Mouse (Mus musculus) heart, embryonic 13.5 days (tissue): ENCODE results near the gene Trpm8. TPM values are rescaled to one million over a fixed set of nuclear protein-coding genes. Genes with fewer than 3 reads are reported as not detected.

Experiments used
- ATAC-seq: fragments of 200-750 bp; cut with Nextera tagmentation; 2 replicates; pipeline ENCODE4 v1.8.0; 2017; ENCODE audit warnings: moderate TSS enrichment; ENCODE audit not compliant: insufficient number of reproducible peaks, low FRiP score, low TSS enrichment; ENCODE audit errors: extremely low read depth
- H3K27ac ChIP-seq: fragments of 300-500 bp; sonication (generic); replicated peaks from 2 replicates; pipeline ENCODE4 v1.5.1; 2015; ENCODE audit warnings: moderate library complexity, mild to moderate bottlenecking, inconsistent platforms
- H3K27me3 ChIP-seq: fragments of 300-500 bp; sonication (generic); replicated peaks from 2 replicates; pipeline ENCODE4 v1.6.1; 2015; ENCODE audit warnings: mild to moderate bottlenecking, inconsistent platforms
- H3K36me3 ChIP-seq: fragments of 300-500 bp; sonication (generic); 2 replicates; pipeline ENCODE4 v1.6.1; 2015; ENCODE audit warnings: mild to moderate bottlenecking, inconsistent platforms
- H3K4me1 ChIP-seq: fragments of 300-500 bp; sonication (generic); 2 replicates; pipeline ENCODE4 v1.6.1; 2015; ENCODE audit warnings: inconsistent platforms
- H3K4me2 ChIP-seq: fragments of 300-500 bp; sonication (generic); 2 replicates; pipeline ENCODE4 v1.6.1; 2015; ENCODE audit warnings: inconsistent platforms, mild to moderate bottlenecking, moderate library complexity
- H3K4me3 ChIP-seq: fragments of 300-500 bp; sonication (generic); 2 replicates; pipeline ENCODE4 v1.5.1; 2015; ENCODE audit warnings: moderate library complexity, mild to moderate bottlenecking, inconsistent platforms
- H3K9ac ChIP-seq: fragments of 300-500 bp; sonication (generic); 2 replicates; pipeline ENCODE4 v1.6.1; 2015; ENCODE audit warnings: inconsistent platforms, mild to moderate bottlenecking, moderate library complexity
- H3K9me3 ChIP-seq: fragments of 300-500 bp; sonication (generic); 2 replicates; pipeline ENCODE4 v1.6.1; 2016; ENCODE audit warnings: inconsistent platforms
- WGBS: fragments of 180-500 bp; shearing (Covaris S2); methylation state at CpG from one replicate; pipeline ENCODE4 v1.1.7; 2015; ENCODE audit warnings: mixed read lengths; 5-methylcytosine and 5-hydroxymethylcytosine counted together
- polyA plus RNA-seq: library from polyadenylated mRNA; unstranded; fragments of >200 nt; fragmentation: Nextera tagmentation; extraction: Ambion mirVana; gene quantifications from 2 replicates; pipeline ENCODE4 v1.2.1, GENCODE M21; 2015

Trpm8 gene
- 0.03 and 0.04 TPM in 2 replicates for polyA plus RNA-seq

DNA sequence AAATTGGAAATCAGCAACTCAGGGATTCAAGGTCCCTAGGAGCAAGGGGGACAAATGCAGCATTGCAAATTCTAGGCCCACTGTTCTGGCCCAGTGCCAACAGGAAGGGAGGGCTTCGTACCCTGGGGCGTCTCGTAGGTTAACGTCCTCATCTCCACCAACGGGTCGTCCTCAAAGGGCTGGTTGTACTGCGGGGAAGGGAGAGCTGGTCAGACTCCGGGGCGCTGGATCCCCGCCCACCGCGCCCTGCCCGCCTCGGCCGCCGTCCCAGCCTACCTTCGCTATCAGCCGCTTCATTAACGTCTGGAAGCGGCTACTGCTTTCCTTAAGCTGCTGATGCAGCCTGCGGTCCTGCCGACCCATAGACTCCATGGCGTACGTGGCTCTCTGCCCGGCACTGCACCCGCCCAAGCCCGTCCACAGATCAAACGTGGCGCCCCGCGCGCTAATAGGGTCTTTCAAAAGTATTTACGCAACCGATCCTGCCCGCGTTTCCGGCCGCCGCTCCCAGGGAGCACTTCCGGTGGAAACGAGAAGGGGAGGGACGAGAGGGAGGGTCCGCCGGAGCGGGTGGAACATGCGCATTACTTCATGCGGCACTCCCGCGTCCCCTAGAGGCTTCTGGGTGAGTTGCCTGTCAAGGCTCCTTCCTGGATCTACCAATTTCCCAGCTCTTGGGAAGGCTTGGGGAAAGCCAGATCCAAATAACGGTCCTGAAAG lies at the start of gene Trpm8, which contains the start of gene Hjurp:
TSS of gene Trpm8 (plus strand) at position 564 of the 720 bp plus-strand sequence.
TSS of gene Hjurp (minus strand) at position 536 of the 720 bp plus-strand sequence.
- Histone ChIP-seq H3K4me3 (peak within 1 kb of the TSS; percentile 55), H3K4me2 (peak within 1 kb of the TSS; percentile 65), H3K27me3 (no peaks in the 10 kb centered on the region), H3K27ac (peak within 1 kb of the TSS; percentile 84), H3K9ac (peak within 1 kb of the TSS; percentile 82), H3K4me1 (peaks cover 34% of the 10 kb centered on the region), H3K36me3 (peaks cover 37% of the 10 kb centered on the region), H3K9me3 (no peaks in the 10 kb centered on the region)
- 1% methylated on average over 50 of the region's 50 CpGs for whole genome bisulfite sequencing
- ATAC-seq = peak; percentile 90

DNA sequence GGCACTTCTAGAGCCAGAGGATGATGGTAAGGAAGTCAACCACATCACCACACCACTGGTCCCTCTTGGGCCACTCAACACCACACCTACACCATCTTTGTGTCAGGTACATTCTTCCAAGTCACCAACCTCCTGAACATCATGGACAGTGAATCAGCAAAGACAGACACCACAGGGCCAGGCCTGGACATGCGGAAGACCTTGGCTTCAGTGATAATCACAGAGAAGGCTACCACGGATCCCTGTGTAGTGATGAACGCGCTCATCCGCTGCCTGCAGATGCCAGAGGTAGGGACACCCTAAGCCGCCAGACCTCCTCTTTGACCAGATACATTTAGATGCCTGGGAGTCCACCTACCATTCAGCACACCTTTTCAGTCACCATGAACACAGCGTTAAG lies 49.3 kb upstream of the Trpm8 start:
- Histone ChIP-seq H3K4me1 (no peaks in the 10 kb centered on the region), H3K27me3 (no peaks in the 10 kb centered on the region), H3K9ac (no peak overlapping the region), H3K4me2 (no peak overlapping the region), H3K4me3 (no peak overlapping the region), H3K9me3 (peaks cover 79% of the 10 kb centered on the region), H3K36me3 (no peaks in the 10 kb centered on the region), H3K27ac (no peak overlapping the region)
- 0 out of 2 replicates have a peak, but pooled peaks have one; percentile 4 for ATAC-seq
- WGBS = 65% methylated on average over 7 of the region's 7 CpGs

- Histone ChIP-seq H3K9me3 (peaks cover 91% of the 10 kb centered on the region), H3K4me3 (no peak overlapping the region), H3K27me3 (no peaks in the 10 kb centered on the region), H3K9ac (no peak overlapping the region), H3K4me2 (no peak overlapping the region), H3K27ac (no peak overlapping the region), H3K36me3 (no peaks in the 10 kb centered on the region), H3K4me1 (no peaks in the 10 kb centered on the region)
- no peak for ATAC-seq
- WGBS = 68% methylated on average over 3 of the region's 3 CpGs
These were observed 47.9 kb upstream of the Trpm8 start for GRCm38 (mm10) chr1:88229566-88229965.

GRCm38 (mm10) chr1:88229986-88230385 lies 47.5 kb upstream of the Trpm8 start:
- H3K27me3 ChIP-seq = no peaks in the 10 kb centered on the region
- no peak for ATAC-seq
- no peak overlapping the region for H3K4me3 ChIP-seq
- WGBS = 69% methylated on average over 5 of the region's 5 CpGs
- no peak overlapping the region for H3K9ac ChIP-seq
- peaks cover 96% of the 10 kb centered on the region for H3K9me3 ChIP-seq
- no peak overlapping the region for H3K4me2 ChIP-seq
- no peak overlapping the region for H3K27ac ChIP-seq
- H3K36me3 ChIP-seq = no peaks in the 10 kb centered on the region
- H3K4me1 ChIP-seq = no peaks in the 10 kb centered on the region

DNA sequence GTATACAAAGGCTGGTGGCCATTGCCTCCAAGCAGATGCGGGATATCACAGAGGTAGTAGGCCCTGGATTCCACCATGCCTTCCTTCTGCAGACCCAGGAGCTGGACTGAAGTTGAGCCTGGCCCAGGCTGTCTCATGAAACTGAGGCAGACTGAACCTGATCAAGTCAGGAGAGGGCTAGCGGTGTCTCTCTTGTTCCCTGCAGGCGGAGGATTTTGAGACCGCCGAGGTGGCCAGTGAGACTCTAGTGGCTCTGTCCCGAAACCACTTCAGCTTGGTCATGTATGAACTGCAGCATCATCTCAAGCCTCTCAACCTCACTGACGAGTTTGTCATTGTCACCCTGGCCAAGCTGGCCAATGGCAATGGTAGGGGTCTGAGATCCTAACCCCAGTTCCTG lies 47.0 kb upstream of the Trpm8 start:
- peaks cover 98% of the 10 kb centered on the region for H3K9me3 ChIP-seq

DNA sequence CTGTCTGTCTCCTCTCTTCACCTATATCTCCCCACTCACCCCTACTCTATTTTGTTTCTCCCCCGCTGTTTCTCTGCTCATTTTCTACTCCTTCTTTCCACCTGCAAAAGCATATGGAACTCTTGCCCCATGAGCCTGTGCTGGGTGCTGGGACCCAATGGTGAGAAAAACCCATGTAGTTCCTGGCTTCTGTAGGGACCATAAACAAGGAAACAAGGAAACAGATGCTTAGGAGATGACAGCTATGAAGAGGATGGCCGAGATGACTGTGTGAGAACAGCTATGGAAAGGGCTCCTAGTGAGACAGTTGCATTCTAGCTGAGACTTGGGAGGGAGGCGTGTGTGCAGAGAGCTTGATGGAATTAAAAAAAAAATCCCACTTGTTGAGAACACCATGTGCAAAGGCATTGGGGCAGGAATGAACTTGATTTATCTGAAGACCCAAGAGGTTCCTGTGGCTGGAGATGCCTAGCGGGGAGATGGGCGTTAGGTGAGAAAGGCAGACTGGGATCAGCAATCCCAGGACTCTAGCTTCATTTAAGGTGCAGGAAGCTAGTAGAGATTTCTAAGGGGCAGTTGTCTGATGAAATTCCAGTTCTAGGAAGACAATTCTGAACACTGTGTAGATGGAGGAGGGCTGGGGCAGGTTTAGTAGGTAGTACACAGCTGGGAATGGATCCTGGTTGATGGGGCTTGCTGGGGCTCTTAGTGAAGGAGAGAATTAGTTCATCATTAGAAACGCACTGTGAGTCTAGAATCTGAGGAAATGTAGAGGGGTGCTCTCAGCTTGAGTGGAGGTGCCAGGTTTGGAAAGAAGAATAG lies 46.3 kb upstream of the Trpm8 start:
- ATAC-seq = no peak

More for the DNA sequence above, 47.0 kb upstream of the Trpm8 start:
- no peaks in the 10 kb centered on the region for H3K27me3 ChIP-seq
- no peak overlapping the region for H3K9ac ChIP-seq
- no peaks in the 10 kb centered on the region for H3K36me3 ChIP-seq
- H3K27ac ChIP-seq = no peak overlapping the region
- H3K4me2 ChIP-seq = no peak overlapping the region
- ATAC-seq = no peak
- H3K4me3 ChIP-seq = no peak overlapping the region
- H3K4me1 ChIP-seq = no peaks in the 10 kb centered on the region
- WGBS = 66% methylated on average over 7 of the region's 7 CpGs

GRCm38 (mm10) chr1:88231803-88232499 lies 45.5 kb upstream of the Trpm8 start:
- no peak for ATAC-seq
- whole genome bisulfite sequencing = 57% methylated on average over 7 of the region's 7 CpGs
- no peak overlapping the region for H3K9ac ChIP-seq
- no peak overlapping the region for H3K4me3 ChIP-seq
- H3K27ac ChIP-seq = no peak overlapping the region
- H3K9me3 ChIP-seq = peaks cover 94% of the 10 kb centered on the region
- no peaks in the 10 kb centered on the region for H3K4me1 ChIP-seq
- no peak overlapping the region for H3K4me2 ChIP-seq
- H3K27me3 ChIP-seq = no peaks in the 10 kb centered on the region
- H3K36me3 ChIP-seq = no peaks in the 10 kb centered on the region

More for the DNA sequence above, 46.3 kb upstream of the Trpm8 start:
- Histone ChIP-seq H3K9ac (no peak overlapping the region), H3K4me2 (no peak overlapping the region), H3K36me3 (no peaks in the 10 kb centered on the region), H3K27ac (no peak overlapping the region), H3K4me1 (no peaks in the 10 kb centered on the region), H3K4me3 (no peak overlapping the region), H3K9me3 (peaks cover 98% of the 10 kb centered on the region), H3K27me3 (no peaks in the 10 kb centered on the region)
- 66% methylated on average over 6 of the region's 6 CpGs for WGBS

DNA sequence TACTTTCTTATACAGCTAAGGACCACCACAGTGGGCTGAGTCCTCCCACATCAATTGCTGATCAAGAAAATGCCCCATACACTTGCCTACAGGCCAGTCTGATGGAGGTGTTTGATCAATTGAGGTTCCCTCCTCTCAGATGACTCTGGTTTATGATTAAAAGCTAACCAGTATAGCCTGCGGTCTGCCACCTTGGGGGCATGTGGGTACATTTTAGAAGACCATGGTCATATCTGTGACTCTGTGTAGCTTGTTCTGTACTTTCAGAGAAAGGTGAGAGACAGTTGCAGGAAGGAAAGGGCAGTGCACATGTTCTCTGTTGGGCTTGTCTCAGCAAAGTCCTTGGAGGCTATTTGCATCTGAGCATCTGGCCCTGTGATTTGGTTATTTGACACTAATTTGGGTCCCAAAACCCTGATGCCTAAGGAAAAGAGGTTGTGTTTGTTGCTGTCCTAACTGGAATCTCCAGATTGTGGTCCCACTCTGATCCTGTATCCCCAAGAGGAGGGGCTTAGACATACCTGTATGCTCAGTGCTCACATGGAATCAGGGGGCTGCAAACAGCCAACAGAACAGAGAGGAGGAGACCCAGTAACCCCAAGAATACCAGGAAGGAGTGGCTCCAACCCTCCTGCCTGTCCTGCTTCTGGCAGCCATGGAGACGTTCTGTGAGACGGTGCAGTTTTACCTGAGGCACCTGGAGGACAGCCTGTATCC lies 44.6 kb upstream of the Trpm8 start:
- H3K27ac ChIP-seq = no peak overlapping the region
- H3K9me3 ChIP-seq = peaks cover 94% of the 10 kb centered on the region
- H3K27me3 ChIP-seq = no peaks in the 10 kb centered on the region
- no peak overlapping the region for H3K4me2 ChIP-seq
- 46% methylated on average over 3 of the region's 3 CpGs for WGBS
- H3K36me3 ChIP-seq = no peaks in the 10 kb centered on the region
- no peak for ATAC-seq
- H3K9ac ChIP-seq = no peak overlapping the region
- H3K4me3 ChIP-seq = no peak overlapping the region
- no peaks in the 10 kb centered on the region for H3K4me1 ChIP-seq

- Histone ChIP-seq H3K27me3 (no peaks in the 10 kb centered on the region), H3K9me3 (peaks cover 94% of the 10 kb centered on the region), H3K27ac (no peak overlapping the region), H3K4me3 (no peak overlapping the region), H3K36me3 (no peaks in the 10 kb centered on the region), H3K9ac (no peak overlapping the region), H3K4me2 (no peak overlapping the region), H3K4me1 (no peaks in the 10 kb centered on the region)
- ATAC-seq = no peak
- 56% methylated on average over 14 of the region's 14 CpGs for WGBS
These were observed 43.8 kb upstream of the Trpm8 start for GRCm38 (mm10) chr1:88233421-88234247.

DNA sequence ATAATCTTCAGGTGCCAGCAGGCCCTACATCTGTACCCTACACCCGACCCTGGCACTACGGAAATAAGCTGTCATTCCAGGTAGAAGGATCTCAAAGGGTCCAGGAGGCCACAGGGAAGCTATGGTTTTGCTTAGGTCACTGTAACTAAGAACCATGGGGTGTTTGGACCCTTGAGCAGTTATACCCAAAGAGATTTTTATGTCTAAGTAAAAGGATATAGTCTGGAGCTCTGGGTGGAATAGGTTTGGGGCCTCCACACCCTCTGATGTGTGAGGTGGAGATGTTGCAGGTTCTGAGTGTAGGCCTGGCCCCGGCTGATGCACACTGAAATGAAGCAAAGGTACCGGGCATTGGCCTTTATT lies 43.2 kb upstream of the Trpm8 start:
- Histone ChIP-seq H3K9me3 (peaks cover 94% of the 10 kb centered on the region), H3K27me3 (no peaks in the 10 kb centered on the region), H3K4me1 (no peaks in the 10 kb centered on the region), H3K4me2 (no peak overlapping the region), H3K4me3 (no peak overlapping the region), H3K27ac (no peak overlapping the region), H3K9ac (no peak overlapping the region), H3K36me3 (no peaks in the 10 kb centered on the region)
- WGBS = 56% methylated on average over 4 of the region's 4 CpGs
- no peak for ATAC-seq
